In genomic region chr2:60165679-60166078, GRCm38 (mm10) we compare ENCODE assay signal across 23 mouse cellular contexts. TPM values are rescaled to one million over a fixed set of nuclear protein-coding genes. Genes with fewer than 3 reads are reported as not detected.
DNase-seq lines count a peak whose midpoint lies in the region; ATAC-seq and TF ChIP-seq lines count a peak whose summit lies in the region.
"Had no signal": no experiment of that assay in that cellular context is flagged by ENCODE, and none has a peak within 500 bp of the region (broad histone marks: within the 10 kb centered on the region; RNA-seq: fewer than 3 reads in every experiment).

No protein-coding gene starts in this region.

- ATAC-seq in midbrain, embryonic 11.5 days (ENCODE audit: low FRiP score): no peak
- ATAC-seq in midbrain, embryonic 13.5 days: no peak
- peak; percentile 59 for ATAC-seq in megakaryocyte, adult 5-6 weeks (ENCODE audit: poor library complexity, severe bottlenecking)
- ATAC-seq in forebrain, embryonic 13.5 days: no peak
- ATAC-seq: forebrain, embryonic 14.5 days; forebrain, postnatal 0 days; hindbrain, embryonic 16.5 days; intestine, embryonic 15.5 days had no signal

- no peak overlapping the region for H3K27ac ChIP-seq in midbrain, embryonic 11.5 days (ENCODE audit: low read depth, low read length)
- no peak overlapping the region for H3K27ac ChIP-seq in midbrain, embryonic 13.5 days
- H3K27ac ChIP-seq in cerebellum, adult 2 months (ENCODE audit: insufficient read depth, low read length): no peak overlapping the region
- H3K27ac ChIP-seq in forebrain, embryonic 13.5 days: no peak overlapping the region
- H3K27ac ChIP-seq: forebrain, embryonic 10.5 days; hindbrain, embryonic 10.5 days; hindbrain, embryonic 13.5 days; intestine, embryonic 15.5 days had no signal

- WGBS in midbrain, embryonic 11.5 days: 90% methylated on average over 11 of the region's 11 CpGs
- 93% methylated on average over 11 of the region's 11 CpGs for WGBS in midbrain, embryonic 13.5 days
- WGBS in cerebellum, adult 2 months: 95% methylated on average over 11 of the region's 11 CpGs
- 94% methylated on average over 11 of the region's 11 CpGs for WGBS in forebrain, embryonic 13.5 days

- H3K4me1 ChIP-seq in midbrain, embryonic 11.5 days (ENCODE audit: control insufficient read depth, insufficient read depth, low read length): no peaks in the 10 kb centered on the region
- H3K4me1 ChIP-seq in midbrain, embryonic 13.5 days (replicated peaks): no peaks in the 10 kb centered on the region
- H3K4me1 ChIP-seq in cerebellum, adult 2 months (ENCODE audit: control insufficient read depth, insufficient read depth, low read length): no peaks in the 10 kb centered on the region
- H3K4me1 ChIP-seq in forebrain, embryonic 13.5 days: no peaks in the 10 kb centered on the region
- H3K4me1 ChIP-seq: forebrain, embryonic 10.5 days; hindbrain, embryonic 10.5 days; hindbrain, embryonic 13.5 days; intestine, embryonic 15.5 days had no signal

- H3K9ac ChIP-seq in midbrain, embryonic 11.5 days (ENCODE audit: low read length): no peak overlapping the region
- no peak overlapping the region for H3K9ac ChIP-seq in midbrain, embryonic 13.5 days (replicated peaks)
- no peak overlapping the region for H3K9ac ChIP-seq in forebrain, embryonic 13.5 days
- H3K9ac ChIP-seq: forebrain, postnatal 0 days; hindbrain, embryonic 13.5 days; intestine, embryonic 15.5 days had no signal

- H3K27me3 ChIP-seq in midbrain, embryonic 11.5 days (ENCODE audit: control insufficient read depth, insufficient read depth, low read length): no peaks in the 10 kb centered on the region
- H3K27me3 ChIP-seq in midbrain, embryonic 13.5 days: no peaks in the 10 kb centered on the region
- no peaks in the 10 kb centered on the region for H3K27me3 ChIP-seq in cerebellum, adult 2 months (ENCODE audit: control insufficient read depth, insufficient read depth, low read length)
- no peaks in the 10 kb centered on the region for H3K27me3 ChIP-seq in forebrain, embryonic 13.5 days
- H3K27me3 ChIP-seq: hindbrain, embryonic 13.5 days; intestine, embryonic 15.5 days had no signal

- H3K36me3 ChIP-seq in midbrain, embryonic 11.5 days (ENCODE audit: control insufficient read depth, insufficient read depth, low read length): no peaks in the 10 kb centered on the region
- H3K36me3 ChIP-seq in midbrain, embryonic 13.5 days: no peaks in the 10 kb centered on the region
- no peaks in the 10 kb centered on the region for H3K36me3 ChIP-seq in forebrain, embryonic 13.5 days (ENCODE audit: poor library complexity, severe bottlenecking)
- H3K36me3 ChIP-seq: forebrain, embryonic 10.5 days; hindbrain, embryonic 10.5 days; hindbrain, embryonic 13.5 days; intestine, embryonic 15.5 days had no signal

- H3K4me3 ChIP-seq in midbrain, embryonic 11.5 days (ENCODE audit: low read depth, low read length): no peak overlapping the region
- H3K4me3 ChIP-seq in midbrain, embryonic 13.5 days (replicated peaks): no peak overlapping the region
- H3K4me3 ChIP-seq in cerebellum, adult 2 months (replicated peaks; ENCODE audit: insufficient read depth, low read depth, low read length): no peak overlapping the region
- no peak overlapping the region for H3K4me3 ChIP-seq in forebrain, embryonic 13.5 days
- H3K4me3 ChIP-seq: forebrain, embryonic 10.5 days; hindbrain, embryonic 10.5 days; hindbrain, embryonic 13.5 days; intestine, embryonic 15.5 days had no signal

- no peak overlapping the region for H3K4me2 ChIP-seq in midbrain, embryonic 11.5 days
- H3K4me2 ChIP-seq in midbrain, embryonic 13.5 days (replicated peaks): no peak overlapping the region
- no peak overlapping the region for H3K4me2 ChIP-seq in forebrain, embryonic 13.5 days
- H3K4me2 ChIP-seq: heart, embryonic 11.5 days; hindbrain, embryonic 13.5 days; intestine, embryonic 15.5 days had no signal

- peak; percentile 77 for DNase-seq in midbrain, embryonic 11.5 days (ENCODE audit: low spot score, missing footprints)
- DNase-seq in CD4-positive helper T cell, adult 2 months (ENCODE audit: low read depth, low spot score): peak; percentile 29
- DNase-seq in T-cell, adult 2 months (ENCODE audit: low spot score): peak; percentile 13
- no peak for DNase-seq in cerebellum, adult 2 months
- DNase-seq in layer of hippocampus, postnatal 14 days (ENCODE audit: low spot score in 2 of 2): no peak
- DNase-seq: adrenal gland, adult 2 months; adrenal gland, postnatal 25 days; cerebellum, adult 11-12 months; cerebellum, adult 9-10 months; cerebellum, postnatal 14 days; forebrain, postnatal 0 days; gastrocnemius, postnatal 10 days; gastrocnemius, postnatal 36 days had no signal

- no peak for TF ChIP-seq CTCF in cerebellum, adult 2 months (IDR thresholded peaks at IDR 0.05; ENCODE audit: borderline replicate concordance, insufficient read depth, low read depth, low read length)

- H3K9me3 ChIP-seq in midbrain, embryonic 11.5 days (ENCODE audit: control insufficient read depth, low read length): no peaks in the 10 kb centered on the region
- H3K9me3 ChIP-seq in midbrain, embryonic 13.5 days: no peaks in the 10 kb centered on the region
- no peaks in the 10 kb centered on the region for H3K9me3 ChIP-seq in forebrain, embryonic 13.5 days (replicated peaks)
- H3K9me3 ChIP-seq: forebrain, embryonic 10.5 days; hindbrain, embryonic 10.5 days; hindbrain, embryonic 13.5 days; intestine, embryonic 15.5 days had no signal

- TF ChIP-seq POLR2A in cerebellum, adult 2 months (IDR thresholded peaks at IDR 0.05; ENCODE audit: borderline replicate concordance, insufficient read depth, low read length): no peak

RNA-seq across cellular contexts. Expression of gene Baz2b, which starts 44.0 kb away (rescaled TPM):
- polyA plus RNA-seq in midbrain, embryonic 11.5 days (2014; fragmentation: Nextera tagmentation; extraction: Ambion mirVana): 74.7 and 81.8 TPM in 2 replicates
- polyA plus RNA-seq in midbrain, embryonic 13.5 days (2015; fragmentation: Nextera tagmentation; extraction: Ambion mirVana): 98.1 and 103 TPM in 2 replicates
- 87.2 and 95.6 TPM in 2 replicates for total RNA-seq in megakaryocyte, adult 5-6 weeks (2015)
- total RNA-seq in megakaryocyte, adult 5-6 weeks (2017): 129 and 133 TPM in 2 replicates
- polyA plus RNA-seq in cerebellum, adult 2 months (2012; rRNA removed): 46.2 and 55.1 TPM in 2 replicates
- 10 to 100 TPM; 59.6 to 61.7 TPM for total RNA-seq in layer of hippocampus, postnatal 14 days (2021)
- 85.2 and 85.7 TPM in 2 replicates for polyA plus RNA-seq in forebrain, embryonic 13.5 days (2015; fragmentation: Nextera tagmentation; extraction: Ambion mirVana)

RNA-seq across cellular contexts. Expression of gene March7, which starts 44.0 kb away (rescaled TPM):
- 76.2 and 82.8 TPM in 2 replicates for polyA plus RNA-seq in midbrain, embryonic 11.5 days (2014; fragmentation: Nextera tagmentation; extraction: Ambion mirVana)
- 95.4 and 105 TPM in 2 replicates for polyA plus RNA-seq in midbrain, embryonic 13.5 days (2015; fragmentation: Nextera tagmentation; extraction: Ambion mirVana)
- 80.4 and 93.0 TPM in 2 replicates for total RNA-seq in megakaryocyte, adult 5-6 weeks (2015)
- 93.9 and 97.7 TPM in 2 replicates for total RNA-seq in megakaryocyte, adult 5-6 weeks (2017)
- 39.5 and 45.2 TPM in 2 replicates for polyA plus RNA-seq in cerebellum, adult 2 months (2012; rRNA removed)
- 10 to 100 TPM; 60.8 to 78.5 TPM for total RNA-seq in layer of hippocampus, postnatal 14 days (2021)
- polyA plus RNA-seq in forebrain, embryonic 13.5 days (2015; fragmentation: Nextera tagmentation; extraction: Ambion mirVana): 88.4 and 99.8 TPM in 2 replicates

Comparison
In these comparisons a context has a peak if more than half of its experiments do, and no peak if none do; other contexts are left out.
1. DNase-seq: peak in midbrain, embryonic 11.5 days (single experiment), CD4-positive helper T cell, adult 2 months (single experiment) and T-cell, adult 2 months (single experiment); none in cerebellum, adult 2 months (0 of 2) and layer of hippocampus, postnatal 14 days (0 of 2).